Mouse (Mus musculus) C2C12 (cell line): ENCODE results near the gene Arl11. TPM values are rescaled to one million over a fixed set of nuclear protein-coding genes. Genes with fewer than 3 reads are reported as not detected.
"Not testable (repeated sequence)": the region's sequence is repeated elsewhere in the genome, so short reads cannot be mapped to it uniquely, and the experiment has no call there.

Experiments
- H3K27me3 ChIP-seq: one replicate; pipeline ENCODE4 v1.6.1; 2011; ENCODE audit not compliant: control insufficient read depth, insufficient read depth, insufficient read length
- H3K36me3 ChIP-seq: one replicate; pipeline ENCODE4 v1.6.1; 2011; ENCODE audit not compliant: control insufficient read depth, insufficient read depth
- H3K4me3 ChIP-seq: one replicate; pipeline ENCODE4 v1.5.1; 2011; ENCODE audit warnings: mild to moderate bottlenecking, control low read depth; ENCODE audit not compliant: poor library complexity, insufficient read depth, severe bottlenecking
- H3K79me2 ChIP-seq: one replicate; pipeline ENCODE4 v1.6.1; 2011; ENCODE audit not compliant: control insufficient read depth, insufficient read depth
- H3K79me3 ChIP-seq: one replicate; pipeline ENCODE4 v1.6.1; 2011; ENCODE audit warnings: low read depth, control low read depth
- H3ac ChIP-seq: one replicate; pipeline ENCODE3; 2011; ENCODE audit warnings: low read depth; ENCODE audit not compliant: control insufficient read depth, insufficient read length
- CEBPB ChIP-seq: IDR thresholded peaks from one replicate; pipeline ENCODE4 v1.6.1; 2011; ENCODE audit warnings: low read depth, mild to moderate bottlenecking, control low read depth, moderate library complexity
- CTCF ChIP-seq: IDR thresholded peaks from one replicate; pipeline ENCODE4 v1.5.1; 2011; ENCODE audit not compliant: control insufficient read depth, insufficient read depth, insufficient read length
- FOSL1 ChIP-seq: IDR thresholded peaks from one replicate; pipeline ENCODE4 v1.8.0; 2011; ENCODE audit warnings: mild to moderate bottlenecking, low read length; ENCODE audit not compliant: poor library complexity, insufficient read depth, severe bottlenecking
- MAX ChIP-seq: IDR thresholded peaks from one replicate; pipeline ENCODE4 v1.6.1; 2011; ENCODE audit warnings: mild to moderate bottlenecking, control low read depth
- MYOD1 ChIP-seq: IDR thresholded peaks from one replicate; pipeline ENCODE4 v1.6.1; 2011; ENCODE audit warnings: low read depth; ENCODE audit not compliant: control insufficient read depth, insufficient read length
- MYOG ChIP-seq: IDR thresholded peaks from one replicate; pipeline ENCODE4 v1.6.1; 2011; ENCODE audit not compliant: control insufficient read depth, insufficient read length; ENCODE audit errors: extremely low read depth
- USF1 ChIP-seq: IDR thresholded peaks from one replicate; pipeline ENCODE4 v1.6.1; 2011; ENCODE audit warnings: low read depth, mild to moderate bottlenecking, control low read depth, moderate library complexity
- polyA plus RNA-seq: library from polyadenylated mRNA; unstranded; fragments of >200 nt; fragmentation: generic; extraction: Trizol; gene quantifications from one replicate; pipeline ENCODE4 v1.2.1, GENCODE M21; 2012; ENCODE audit warnings: missing spikeins

Gene Arl11
- polyA plus RNA-seq, 1 experiment: not detected

- no peak overlapping the region for H3ac ChIP-seq
- H3K27me3 ChIP-seq: no peaks in the 10 kb centered on the region
- no peaks in the 10 kb centered on the region for H3K79me3 ChIP-seq
- no peaks in the 10 kb centered on the region for H3K79me2 ChIP-seq
- no peak for TF ChIP-seq MYOG
- no peak for TF ChIP-seq CTCF
- TF ChIP-seq FOSL1: no peak
- TF ChIP-seq USF1: no peak
- TF ChIP-seq CEBPB: no peak
- no peak for TF ChIP-seq MYOD1
- TF ChIP-seq MAX: no peak
- H3K36me3 ChIP-seq: no peaks in the 10 kb centered on the region
- no peak overlapping the region for H3K4me3 ChIP-seq
These were observed 11.6 kb downstream of the Arl11 start for GRCm38 (mm10) chr14:61321200-61321599.

- H3K27me3 ChIP-seq: no peaks in the 10 kb centered on the region
- no peak overlapping the region for H3ac ChIP-seq
- H3K79me3 ChIP-seq: no peaks in the 10 kb centered on the region
- no peaks in the 10 kb centered on the region for H3K79me2 ChIP-seq
- no peaks in the 10 kb centered on the region for H3K36me3 ChIP-seq
- no peak overlapping the region for H3K4me3 ChIP-seq
- TF ChIP-seq MYOG: no peak
- no peak for TF ChIP-seq CTCF
- TF ChIP-seq MAX: no peak
- TF ChIP-seq CEBPB: no peak
- no peak for TF ChIP-seq FOSL1
- no peak for TF ChIP-seq MYOD1
- TF ChIP-seq USF1: no peak
These were observed 13.2 kb downstream of the Arl11 start for GRCm38 (mm10) chr14:61322740-61323139.

GRCm38 (mm10) chr14:61327007-61327406 lies 17.5 kb downstream of the Arl11 start:
- not testable (repeated sequence) for H3K36me3 ChIP-seq, H3K4me3 ChIP-seq, H3K79me2 ChIP-seq, H3K27me3 ChIP-seq, H3ac ChIP-seq, H3K79me3 ChIP-seq

- Histone ChIP-seq H3K79me3 (no peaks in the 10 kb centered on the region), H3K27me3 (no peaks in the 10 kb centered on the region), H3K4me3 (no peak overlapping the region), H3K36me3 (no peaks in the 10 kb centered on the region), H3K79me2 (no peaks in the 10 kb centered on the region), H3ac (no peak overlapping the region)
- no peak for TF ChIP-seq MAX
- no peak for TF ChIP-seq USF1
- no peak for TF ChIP-seq MYOG
- no peak for TF ChIP-seq MYOD1
- no peak for TF ChIP-seq CTCF
- TF ChIP-seq FOSL1: no peak
- TF ChIP-seq CEBPB: no peak
These were observed 18.3 kb downstream of the Arl11 start for GRCm38 (mm10) chr14:61327618-61328450.

- TF ChIP-seq CTCF (no peak), FOSL1 (no peak), MAX (no peak), MYOG (no peak), MYOD1 (no peak), USF1 (no peak), CEBPB (no peak)
- Histone ChIP-seq H3K27me3 (no peaks in the 10 kb centered on the region), H3K79me2 (no peaks in the 10 kb centered on the region), H3K4me3 (no peak overlapping the region), H3ac (no peak overlapping the region), H3K79me3 (no peaks in the 10 kb centered on the region), H3K36me3 (no peaks in the 10 kb centered on the region)
These were observed 21.0 kb downstream of the Arl11 start for GRCm38 (mm10) chr14:61330591-61330990.
